Mouse (Mus musculus): ENCODE results near the gene Pcif1. TPM values are rescaled to one million over a fixed set of nuclear protein-coding genes. Genes with fewer than 3 reads are reported as not detected.

Pcif1 gene
- polyA plus RNA-seq, 1 experiment from 2014 or later = 87.8 TPM

- ATAC-seq (ENCODE audit: low FRiP score) = no peak
- H3K27ac ChIP-seq = peak within 1 kb of the TSS; percentile 88
These were observed 61.2 kb downstream of the Pcif1 start, which contains the start of gene Mmp9 for GRCm38 (mm10) chr2:164940140-164940830. TSS of gene Mmp9 (plus strand) at chr2:164940780.

GRCm38 (mm10) chr2:164942692-164943290, 63.7 kb downstream of the Pcif1 start:
- peaks cover 28% of the 10 kb centered on the region for H3K4me1 ChIP-seq (replicated peaks)
- peaks cover 71% of the 10 kb centered on the region for H3K27me3 ChIP-seq
- ATAC-seq (ENCODE audit: low FRiP score) = no peak
- 20% methylated on average over 5 of the region's 5 CpGs for WGBS
- H3K4me2 ChIP-seq = no peak overlapping the region
- H3K36me3 ChIP-seq = no peaks in the 10 kb centered on the region
- H3K9ac ChIP-seq = no peak overlapping the region
- H3K4me3 ChIP-seq = no peak overlapping the region
- H3K9me3 ChIP-seq = no peaks in the 10 kb centered on the region
- no peak overlapping the region for H3K27ac ChIP-seq

More at GRCm38 (mm10) chr2:164940140-164940830, 61.2 kb downstream of the Pcif1 start, which contains the start of gene Mmp9:
- no peaks in the 10 kb centered on the region for H3K9me3 ChIP-seq
- H3K4me2 ChIP-seq = peak within 1 kb of the TSS; percentile 64
- 24% methylated on average over 10 of the region's 10 CpGs for WGBS
- H3K36me3 ChIP-seq = no peaks in the 10 kb centered on the region
- peaks cover 62% of the 10 kb centered on the region for H3K27me3 ChIP-seq
- 0 out of 2 replicates have a peak within 1 kb of the TSS, but pooled peaks have one; percentile 71 for H3K9ac ChIP-seq
- H3K4me3 ChIP-seq = 0 out of 2 replicates have a peak within 1 kb of the TSS, but pooled peaks have one; percentile 38
- H3K4me1 ChIP-seq (replicated peaks) = peaks cover 28% of the 10 kb centered on the region

Other genes starting within 250 kb of the Pcif1 start
- gene Wfdc16, start 240.5 kb upstream of the Pcif1 start, polyA plus RNA-seq (2015; fragmentation: Nextera tagmentation; extraction: Ambion mirVana) = not detected in 2 replicates
- gene Wfdc10, start 223.3 kb upstream of the Pcif1 start, polyA plus RNA-seq (2015; fragmentation: Nextera tagmentation; extraction: Ambion mirVana) = not detected in 2 replicates
- gene Wfdc9, start 222.7 kb upstream of the Pcif1 start, polyA plus RNA-seq (2015; fragmentation: Nextera tagmentation; extraction: Ambion mirVana) = not detected in 2 replicates
- gene Wfdc11, start 205.2 kb upstream of the Pcif1 start, polyA plus RNA-seq (2015; fragmentation: Nextera tagmentation; extraction: Ambion mirVana) = not detected in 2 replicates
- gene Wfdc13, start 194.2 kb upstream of the Pcif1 start, polyA plus RNA-seq (2015; fragmentation: Nextera tagmentation; extraction: Ambion mirVana) = not detected in 2 replicates
- not detected in 2 replicates for gene Spint4, start 180.8 kb upstream of the Pcif1 start, polyA plus RNA-seq (2015; fragmentation: Nextera tagmentation; extraction: Ambion mirVana)
- gene Spint5, start 164.0 kb upstream of the Pcif1 start, polyA plus RNA-seq (2015; fragmentation: Nextera tagmentation; extraction: Ambion mirVana) = not detected in 2 replicates
- 0.95 and 1.2 TPM in 2 replicates for gene Wfdc3, start 133.4 kb upstream of the Pcif1 start, polyA plus RNA-seq (2015; fragmentation: Nextera tagmentation; extraction: Ambion mirVana)
- 65.0 and 72.3 TPM in 2 replicates for gene Dnttip1, start 133.3 kb upstream of the Pcif1 start, polyA plus RNA-seq (2015; fragmentation: Nextera tagmentation; extraction: Ambion mirVana)
- 97.2 and 108 TPM in 2 replicates for gene Ube2c, start 109.4 kb upstream of the Pcif1 start, polyA plus RNA-seq (2015; fragmentation: Nextera tagmentation; extraction: Ambion mirVana)
- gene Tnnc2, start 99.3 kb upstream of the Pcif1 start, polyA plus RNA-seq (2015; fragmentation: Nextera tagmentation; extraction: Ambion mirVana) = 1.3 and 3.9 TPM in 2 replicates
- gene Snx21, start 93.5 kb upstream of the Pcif1 start, polyA plus RNA-seq (2015; fragmentation: Nextera tagmentation; extraction: Ambion mirVana) = 21.0 and 22.4 TPM in 2 replicates
- 19.4 and 19.8 TPM in 2 replicates for gene Acot8, start 74.4 kb upstream of the Pcif1 start, polyA plus RNA-seq (2015; fragmentation: Nextera tagmentation; extraction: Ambion mirVana)
- gene Zswim3, start 74.2 kb upstream of the Pcif1 start, polyA plus RNA-seq (2015; fragmentation: Nextera tagmentation; extraction: Ambion mirVana) = 13.7 and 14.6 TPM in 2 replicates
- gene Zswim1, start 56.6 kb upstream of the Pcif1 start, polyA plus RNA-seq (2015; fragmentation: Nextera tagmentation; extraction: Ambion mirVana) = 23.9 and 24.3 TPM in 2 replicates
- not detected in 2 replicates for gene Spata25, start 50.8 kb upstream of the Pcif1 start, polyA plus RNA-seq (2015; fragmentation: Nextera tagmentation; extraction: Ambion mirVana)
- 101 and 109 TPM in 2 replicates for gene Ctsa, start 46.4 kb upstream of the Pcif1 start, polyA plus RNA-seq (2015; fragmentation: Nextera tagmentation; extraction: Ambion mirVana)
- 5.4 and 5.9 TPM in 2 replicates for gene Neurl2, start 45.8 kb upstream of the Pcif1 start, polyA plus RNA-seq (2015; fragmentation: Nextera tagmentation; extraction: Ambion mirVana)
- 123 and 127 TPM in 2 replicates for gene Pltp, start 21.6 kb upstream of the Pcif1 start, polyA plus RNA-seq (2015; fragmentation: Nextera tagmentation; extraction: Ambion mirVana)
- 13.1 and 13.9 TPM in 2 replicates for gene Zfp335, start 32.5 kb downstream of the Pcif1 start, polyA plus RNA-seq (2015; fragmentation: Nextera tagmentation; extraction: Ambion mirVana)
- 23.8 and 25.2 TPM in 2 replicates for gene Mmp9, start 61.5 kb downstream of the Pcif1 start, polyA plus RNA-seq (2015; fragmentation: Nextera tagmentation; extraction: Ambion mirVana)
- 21.4 and 22.1 TPM in 2 replicates for gene Slc12a5, start 81.5 kb downstream of the Pcif1 start, polyA plus RNA-seq (2015; fragmentation: Nextera tagmentation; extraction: Ambion mirVana)
- gene Ncoa5, start 155.6 kb downstream of the Pcif1 start, polyA plus RNA-seq (2015; fragmentation: Nextera tagmentation; extraction: Ambion mirVana) = 119 and 128 TPM in 2 replicates
- 8.1 and 8.6 TPM in 2 replicates for gene Cd40, start 176.3 kb downstream of the Pcif1 start, polyA plus RNA-seq (2015; fragmentation: Nextera tagmentation; extraction: Ambion mirVana)
- not detected in 2 replicates for gene 1700025C18Rik, start 211.4 kb downstream of the Pcif1 start, polyA plus RNA-seq (2015; fragmentation: Nextera tagmentation; extraction: Ambion mirVana)